Mouse (Mus musculus) bone marrow macrophage, adult 2 months (primary cell): Measurements from ENCODE around the gene Prkn.

ENCODE experiments used
- CTCF ChIP-seq: IDR thresholded peaks from 2 replicates; pipeline ENCODE4 v1.5.1; 2012; ENCODE audit warnings: low read depth, mild to moderate bottlenecking, low read length, moderate library complexity
- POLR2A ChIP-seq: IDR thresholded peaks from 2 replicates; pipeline ENCODE4 v1.6.1; 2012; ENCODE audit warnings: mild to moderate bottlenecking, low read depth, low read length, borderline replicate concordance

DNA sequence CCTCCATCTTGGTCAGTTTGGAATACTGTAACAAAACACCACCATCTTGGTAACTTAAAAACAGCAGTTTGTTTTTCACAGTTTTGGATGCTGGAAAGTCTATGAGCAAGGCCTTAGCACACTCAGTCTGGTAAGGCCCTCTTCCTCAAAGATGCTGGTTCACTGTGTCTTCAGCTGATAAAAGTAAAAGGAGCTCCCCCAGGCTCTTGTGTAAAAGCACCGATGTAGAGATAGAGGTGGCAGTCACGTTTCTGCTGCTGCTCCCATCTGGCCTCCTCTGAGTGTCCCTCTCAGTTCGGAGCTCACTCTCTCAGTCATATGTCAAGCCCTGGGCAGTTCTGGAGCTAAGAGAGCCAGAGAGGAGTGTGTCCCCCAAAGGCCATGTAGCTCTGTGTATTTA, 955.8 kb downstream of the Prkn start:
- no peak for TF ChIP-seq POLR2A
- TF ChIP-seq CTCF, result no peak
